Mouse (Mus musculus) mouse embryonic stem cell (cell line): ENCODE measurements around the gene Dnajb8.

Experiments used
- in situ Hi-C, 2 experiments: fragments of 300-500 bp; cut with MboI; formaldehyde crosslinking; loops; 1 replicate in 1 of 2; 3 replicates in 1 of 2; pipeline ENCODE4 v1.14.3; 2019 to 2020; ENCODE audit warnings: low sequenced_read_pairs in 2 of 2, low pct_unique_long_range_greater_than_20kb in 1 of 2, mixed read lengths in 1 of 2; ENCODE audit not compliant: unreplicated experiment in 1 of 2

The Dnajb8 gene

GRCm38 (mm10) chr6:88259621-88260020 lies 37.6 kb downstream of the Dnajb8 start:
- in situ Hi-C loops: no loop called here

- in situ Hi-C loops: no loop called here
Observed at GRCm38 (mm10) chr6:88260645-88261044, 38.6 kb downstream of the Dnajb8 start.

DNA sequence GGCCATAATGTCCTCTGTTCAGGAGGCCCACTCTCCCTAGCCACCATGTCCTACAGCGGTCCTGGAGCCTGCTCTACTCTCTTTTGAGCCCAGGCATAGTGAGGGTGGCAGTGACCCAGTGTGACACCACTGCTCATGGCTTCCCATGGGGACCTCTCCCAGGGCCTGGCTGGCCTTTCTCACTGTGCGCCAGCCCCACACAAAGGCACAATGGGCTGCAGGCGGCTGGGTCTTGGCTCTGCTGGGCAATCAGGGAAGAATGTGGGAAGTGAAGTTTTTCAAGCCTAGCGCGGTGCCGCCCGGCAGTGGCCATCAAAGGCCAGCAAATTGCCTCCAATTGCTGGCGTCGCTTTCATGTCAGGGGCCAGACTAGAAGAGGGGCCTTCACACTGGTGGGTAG lies 40.1 kb downstream of the Dnajb8 start:
- in situ Hi-C loops: no loop called here

DNA sequence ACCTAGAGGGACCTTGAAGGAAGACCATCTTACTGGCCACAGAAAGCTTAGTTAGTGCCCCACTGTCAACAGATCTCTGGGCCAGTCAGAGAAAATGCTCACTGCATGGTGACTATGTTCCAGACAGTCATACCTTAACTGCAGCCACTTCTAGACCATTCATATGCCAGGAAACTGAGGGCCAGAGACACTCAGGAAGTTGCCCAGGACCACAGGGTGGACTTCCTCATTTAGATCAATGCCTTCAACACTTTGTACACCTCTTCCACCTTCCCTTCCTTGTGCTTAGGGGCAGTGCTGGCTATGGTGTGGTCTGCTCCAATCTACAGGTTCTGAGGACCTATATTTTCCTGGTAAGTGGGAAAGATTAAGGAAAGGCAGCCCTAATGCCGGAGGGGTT lies 43.3 kb downstream of the Dnajb8 start:
- in situ Hi-C loops: no loop called here

DNA sequence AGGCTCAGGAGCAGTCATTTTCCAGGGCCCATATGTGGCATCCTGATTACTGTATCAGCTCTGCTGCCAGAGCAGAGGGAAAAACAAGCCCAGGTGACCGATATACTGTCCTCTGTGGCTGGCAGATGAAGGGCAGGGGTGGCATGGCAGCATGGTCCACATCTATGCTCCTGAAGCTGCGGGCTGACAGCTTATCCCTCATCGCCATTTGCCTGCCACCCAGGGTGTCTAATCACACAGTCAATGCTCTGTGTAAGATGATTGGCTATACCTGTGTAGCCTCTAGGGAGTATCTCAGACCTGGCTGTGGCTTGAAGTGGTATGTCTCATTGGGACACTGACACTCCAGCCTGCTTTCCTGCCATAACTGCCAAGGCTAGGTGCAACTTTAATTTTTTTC lies 44.0 kb downstream of the Dnajb8 start:
- in situ Hi-C loops: no loop called here

DNA sequence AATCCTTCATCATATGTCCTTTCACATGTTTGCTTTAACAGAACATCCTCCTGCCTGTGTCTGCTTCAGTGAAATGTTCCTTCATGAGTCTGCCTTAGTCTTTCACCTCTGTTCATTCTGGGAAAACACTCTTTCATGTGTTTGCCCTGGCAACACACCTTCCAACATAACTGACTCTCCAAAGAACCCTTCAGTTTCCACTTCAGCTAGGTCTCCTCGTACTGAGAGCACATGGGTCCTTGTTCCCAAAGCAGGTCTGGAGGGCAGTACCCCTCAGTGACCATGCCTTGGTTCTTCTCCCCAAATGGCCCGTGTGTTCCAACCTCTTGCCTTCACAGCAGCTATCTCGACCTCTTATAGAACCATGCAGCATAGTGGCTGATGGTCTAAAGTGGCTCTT lies 45.0 kb downstream of the Dnajb8 start:
- in situ Hi-C loops: no loop called here

- in situ Hi-C loops: no loop called here
Observed at GRCm38 (mm10) chr6:88267970-88268369, 45.9 kb downstream of the Dnajb8 start.

GRCm38 (mm10) chr6:88274623-88275022 lies 52.6 kb downstream of the Dnajb8 start:
- in situ Hi-C loops: no loop called here

DNA sequence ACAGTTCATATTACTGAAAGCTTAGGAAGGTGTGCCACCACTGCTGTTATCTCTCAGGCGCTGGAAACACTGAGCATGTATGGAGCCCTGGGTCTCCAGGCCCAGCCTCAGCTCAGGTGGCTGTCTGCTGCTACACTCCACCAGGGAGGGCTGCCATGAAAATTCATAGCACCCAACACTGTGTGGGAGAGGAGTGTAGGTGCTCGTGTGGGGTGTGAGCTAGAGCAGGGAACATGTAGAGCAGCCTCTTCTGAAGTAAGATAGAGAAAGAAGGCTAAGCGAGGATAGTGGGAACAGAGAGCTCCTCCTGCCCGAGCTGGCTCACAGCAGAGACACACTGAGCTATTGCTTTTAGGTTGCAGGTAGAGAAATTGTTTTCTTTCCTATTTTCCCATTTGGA lies 54.2 kb downstream of the Dnajb8 start:
- in situ Hi-C loops: no loop called here

GRCm38 (mm10) chr6:88277242-88277641 lies 55.2 kb downstream of the Dnajb8 start:
- in situ Hi-C loops: no loop called here

DNA sequence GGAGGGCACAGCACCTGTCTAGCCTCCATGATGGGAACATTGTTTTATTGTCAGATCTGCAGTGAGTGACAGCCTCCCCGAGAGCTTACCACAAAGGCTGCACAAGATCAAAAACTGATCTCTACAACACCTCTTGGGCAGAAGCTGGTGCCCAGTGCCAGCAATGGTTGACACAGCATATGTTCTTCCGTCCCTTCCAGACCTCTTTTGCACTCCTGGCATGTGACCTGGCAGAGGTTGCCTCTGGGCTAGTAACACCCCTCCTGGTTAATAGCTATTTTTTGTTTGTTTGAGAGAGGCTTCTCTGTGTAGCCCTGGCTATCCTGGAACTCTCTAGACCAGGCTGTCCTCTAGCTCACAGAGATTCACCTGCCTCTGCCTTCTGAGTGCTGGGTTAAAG lies 56.1 kb downstream of the Dnajb8 start:
- in situ Hi-C loops: no loop called here

DNA sequence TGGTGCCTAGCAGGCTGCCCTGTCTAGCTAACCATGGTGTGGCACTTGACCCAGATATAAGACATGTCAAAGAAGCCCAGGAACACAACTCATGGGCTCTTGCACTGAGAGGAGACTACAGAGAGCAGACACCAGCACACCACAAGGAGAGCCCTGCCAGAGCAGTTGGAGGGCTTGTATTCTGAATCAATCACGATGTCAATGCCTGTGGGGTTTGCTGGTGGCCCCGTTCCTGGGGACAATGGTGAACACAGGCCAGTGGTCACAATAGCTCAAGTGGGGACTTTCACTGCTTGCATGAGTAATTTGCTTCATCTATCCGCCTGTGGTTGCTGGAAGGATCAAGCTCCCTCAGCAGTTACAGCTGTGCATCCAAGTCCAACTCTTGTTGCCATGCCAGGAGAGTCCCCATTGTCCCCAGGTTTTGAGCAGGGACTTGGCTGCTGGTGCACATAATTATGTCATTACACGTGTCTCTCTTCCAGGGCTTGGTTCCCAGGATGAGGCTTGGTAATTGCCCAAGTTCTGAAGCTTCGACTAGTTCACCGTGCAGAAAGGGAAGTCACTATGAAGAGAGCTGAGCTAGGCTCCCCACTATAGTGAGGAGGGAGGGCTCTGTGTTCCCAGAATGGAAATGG lies 68.2 kb downstream of the Dnajb8 start:
- in situ Hi-C loops: no loop called here

GRCm38 (mm10) chr6:88292274-88292909 lies 70.3 kb downstream of the Dnajb8 start:
- in situ Hi-C loops: no loop called here

DNA sequence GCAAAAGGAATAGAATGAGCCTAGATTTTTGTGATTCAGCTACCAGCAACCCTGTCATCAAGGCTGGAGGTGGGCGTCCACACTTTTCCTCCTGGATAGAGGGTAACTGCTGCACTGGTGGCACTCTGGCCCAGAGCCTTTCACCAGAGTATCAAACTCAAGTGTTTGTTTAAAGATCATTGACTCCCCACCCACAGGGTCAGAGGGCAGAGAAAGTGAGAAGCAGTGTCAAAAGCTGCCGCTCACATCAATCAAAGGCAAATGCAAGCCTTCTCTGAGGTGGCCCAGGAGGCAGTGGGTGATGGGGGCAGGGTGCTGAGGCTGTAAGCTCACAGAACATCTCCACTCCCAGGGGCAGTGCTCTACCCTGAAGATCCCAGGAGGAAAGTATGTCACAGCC lies 77.4 kb downstream of the Dnajb8 start:
- in situ Hi-C loops: no loop called here

DNA sequence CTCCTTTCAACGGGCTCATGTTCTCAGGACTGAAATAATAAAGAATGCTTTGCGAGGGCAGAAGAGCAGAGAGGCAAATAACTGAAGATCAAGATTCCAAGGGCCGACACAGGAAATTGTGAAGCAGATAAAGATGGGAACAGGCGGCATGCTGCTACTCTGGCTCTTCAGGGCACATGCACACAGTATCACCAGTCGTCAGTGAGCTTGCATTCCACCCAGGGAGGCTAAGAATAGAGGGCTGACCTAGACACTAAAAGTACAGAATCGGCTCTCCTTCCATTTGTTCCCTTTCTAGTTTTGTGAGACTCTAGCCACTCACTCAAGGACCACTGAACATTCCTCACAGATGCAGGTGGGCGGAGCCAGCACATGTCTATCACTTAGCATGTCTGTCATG lies 79.2 kb downstream of the Dnajb8 start:
- in situ Hi-C loops: no loop called here
